Mouse (Mus musculus) lung, adult 2 months (tissue): ENCODE measurements around the gene P2ry2. TPM values are rescaled to one million over a fixed set of nuclear protein-coding genes. Genes with fewer than 3 reads are reported as not detected.

Source experiments
- DNase-seq: peaks from one replicate; pipeline ENCODE4 v3.0.0; 2022
- H3K4me1 ChIP-seq: fragments of 200-500 bp; 2 replicates; pipeline ENCODE4 v1.6.1; 2011; ENCODE audit warnings: low read length; ENCODE audit not compliant: control insufficient read depth, insufficient read depth
- H3K4me3 ChIP-seq: fragments of 200-500 bp; replicated peaks from 2 replicates; pipeline ENCODE3; 2011; ENCODE audit warnings: low read depth, mild to moderate bottlenecking, control low read depth, low read length; ENCODE audit errors: extremely low read depth
- CTCF ChIP-seq: fragments of 200-500 bp; IDR thresholded peaks from 2 replicates; pipeline ENCODE4 v1.5.1; 2011; ENCODE audit warnings: mild to moderate bottlenecking, low read length, control low read depth; ENCODE audit not compliant: insufficient read depth
- POLR2A ChIP-seq: fragments of 200-500 bp; IDR thresholded peaks from 2 replicates; pipeline ENCODE4 v1.6.1; 2011; ENCODE audit warnings: low read depth, mild to moderate bottlenecking, control low read depth, low read length, borderline replicate concordance; ENCODE audit errors: extremely low read depth
- WGBS: fragments of 180-500 bp; shearing (Covaris S2); methylation state at CpG from one replicate; pipeline ENCODE4 v1.1.7; 2018; 5-methylcytosine and 5-hydroxymethylcytosine counted together
- polyA plus RNA-seq: library from polyadenylated mRNA; depleted of rRNA; stranded (reverse); fragments of >200 nt; gene quantifications from 2 replicates; pipeline ENCODE4 v1.2.3, GENCODE M21; 2012; rRNA removed

P2ry2 gene
- 25.0 and 25.2 TPM in 2 replicates for polyA plus RNA-seq

DNA sequence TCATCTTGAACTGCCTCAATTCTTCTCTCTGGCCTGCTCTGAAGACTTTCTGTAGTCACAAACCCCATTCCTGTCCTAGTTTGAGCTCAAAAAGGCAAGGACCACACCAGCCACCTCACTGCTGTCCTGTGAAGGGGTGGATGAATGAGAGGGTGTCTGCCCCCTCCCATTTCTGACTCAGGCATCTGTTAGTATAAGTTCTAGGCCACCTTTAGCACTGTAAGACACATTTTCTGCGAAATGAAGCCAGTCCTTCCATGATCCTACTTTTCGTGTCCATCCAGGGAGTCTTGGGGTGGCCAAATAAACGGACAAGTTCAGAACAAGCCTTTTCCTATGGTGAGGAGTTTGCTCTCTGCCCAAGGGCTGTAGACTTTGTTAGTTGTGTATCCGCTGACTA, at the start of gene P2ry2:
Gene P2ry2 (minus strand): TSS at position 326 of the 400 bp plus-strand sequence.
- no peak for DNase-seq
- TF ChIP-seq CTCF (no peak), POLR2A (no peak)
- peak within 1 kb of the TSS; percentile 72 for H3K4me3 ChIP-seq
- H3K4me1 ChIP-seq, result 0 out of 2 replicates have a peak, but pooled peaks cover 2% of the 10 kb centered on the region
- WGBS, result 84% methylated on average over 4 of the region's 4 CpGs

DNA sequence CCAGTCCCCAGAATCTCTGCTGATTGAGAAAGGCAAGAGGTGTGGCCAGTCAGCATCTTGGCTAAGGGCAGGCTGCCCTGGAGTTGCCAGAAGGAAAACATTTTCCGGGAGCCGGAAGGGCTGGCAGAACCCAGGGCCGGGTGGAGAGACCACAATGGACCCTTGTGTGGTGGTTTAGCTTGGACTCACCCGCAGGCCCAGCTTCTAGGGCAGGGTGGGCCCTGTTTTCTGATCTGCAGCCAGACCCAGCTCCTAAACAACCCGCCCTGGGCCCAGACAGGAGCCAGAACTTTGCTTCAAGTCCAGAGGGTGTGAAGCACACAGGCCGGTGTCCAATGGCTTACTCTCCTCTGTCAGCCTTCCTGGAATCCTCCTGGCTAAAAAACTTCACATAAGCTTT, 49.6 kb upstream of the P2ry2 start:
- Histone ChIP-seq H3K4me1 (no peaks in the 10 kb centered on the region), H3K4me3 (no peak overlapping the region)
- 54% methylated on average over 6 of the region's 6 CpGs for WGBS
- TF ChIP-seq POLR2A (no peak), CTCF (no peak)
- peak; percentile 38 for DNase-seq

DNA sequence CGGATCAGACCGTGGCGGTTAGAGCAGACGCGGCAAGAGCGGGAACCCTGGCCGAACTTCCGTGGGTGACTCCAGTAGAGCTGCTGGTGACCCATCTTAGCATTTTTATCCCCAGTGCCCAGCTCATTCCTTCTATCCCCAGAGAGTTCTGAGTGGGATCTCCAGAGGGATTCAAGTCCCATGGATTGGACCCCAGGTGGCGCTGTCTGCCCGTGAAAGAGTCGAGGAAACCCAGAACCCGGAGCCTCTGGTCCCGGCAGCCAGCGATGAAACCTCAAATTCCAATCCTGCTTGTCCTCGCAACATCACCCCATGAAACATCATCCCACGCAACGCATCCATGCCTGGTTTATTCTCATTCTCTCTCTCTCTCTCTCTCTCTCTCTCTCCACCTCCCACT, 48.7 kb upstream of the P2ry2 start:
- H3K4me3 ChIP-seq, result no peak overlapping the region
- peak; percentile 84 for DNase-seq
- WGBS, result 12% methylated on average over 17 of the region's 17 CpGs
- TF ChIP-seq POLR2A (no peak), CTCF (peak; percentile 82)
- no peaks in the 10 kb centered on the region for H3K4me1 ChIP-seq

DNA sequence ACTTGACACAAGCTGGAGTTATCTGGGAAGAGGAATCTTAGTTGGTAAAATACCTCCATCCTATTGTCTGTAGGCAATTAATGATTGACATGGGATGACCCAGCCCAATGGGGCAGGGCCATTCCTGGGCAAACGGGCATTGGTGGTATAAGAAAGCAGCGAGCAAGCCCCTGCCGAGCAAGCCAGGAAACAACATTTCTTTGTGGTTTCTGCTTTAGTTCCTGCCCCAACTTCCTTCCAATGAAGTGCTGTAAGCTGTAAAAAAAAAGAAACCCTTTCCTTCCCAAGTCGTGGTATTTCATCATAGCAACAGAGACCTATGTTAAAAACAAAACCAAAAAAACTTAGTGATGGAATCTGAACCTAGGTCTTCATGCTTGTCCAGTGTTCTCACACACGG, 47.8 kb upstream of the P2ry2 start:
- TF ChIP-seq CTCF (no peak), POLR2A (no peak)
- H3K4me1 ChIP-seq, result no peaks in the 10 kb centered on the region
- WGBS, result 41% methylated on average over 5 of the region's 5 CpGs
- DNase-seq, result no peak
- H3K4me3 ChIP-seq, result no peak overlapping the region

DNA sequence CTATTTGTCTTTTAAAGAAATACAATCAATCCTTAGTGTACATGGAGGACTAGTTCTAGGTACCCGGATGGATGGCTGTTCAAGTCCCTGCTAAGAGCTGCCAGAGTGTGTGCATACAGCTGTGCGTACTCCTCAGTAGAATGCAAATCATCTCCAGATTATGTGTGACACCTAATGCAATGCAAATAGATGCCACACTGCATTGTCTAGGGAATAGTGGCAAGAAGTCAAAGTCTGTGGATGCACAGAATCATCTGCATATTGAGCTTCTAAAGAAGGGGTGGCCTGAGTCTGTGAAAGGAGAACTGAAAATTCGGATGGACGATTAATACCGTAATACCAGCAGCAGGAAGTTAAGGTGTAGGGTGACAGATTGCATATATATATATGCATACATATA, 46.5 kb upstream of the P2ry2 start:
- H3K4me3 ChIP-seq, result no peak overlapping the region
- TF ChIP-seq POLR2A (no peak), CTCF (no peak)
- H3K4me1 ChIP-seq, result no peaks in the 10 kb centered on the region
- DNase-seq, result no peak
- 83% methylated on average over 5 of the region's 5 CpGs for WGBS

DNA sequence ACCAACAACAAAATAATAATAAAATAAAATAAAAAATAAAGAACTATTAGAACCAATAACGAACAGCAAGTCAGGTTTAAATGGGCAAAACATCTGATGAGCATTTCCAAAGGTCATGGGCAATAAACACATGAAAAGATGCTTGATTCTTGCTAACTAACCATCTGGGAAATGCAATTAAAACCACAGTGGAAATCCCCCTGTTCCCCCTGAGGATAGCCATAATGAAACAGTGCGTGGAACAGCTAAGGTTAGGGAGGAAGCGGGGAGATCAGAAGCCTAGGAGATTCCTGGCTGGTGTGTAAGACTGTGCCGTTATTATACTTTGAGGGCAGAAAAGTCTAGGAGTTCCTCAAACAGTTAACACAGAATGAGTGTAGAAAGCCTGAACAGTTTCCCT, 44.6 kb upstream of the P2ry2 start:
- WGBS, result 71% methylated on average over 4 of the region's 4 CpGs
- no peaks in the 10 kb centered on the region for H3K4me1 ChIP-seq
- H3K4me3 ChIP-seq, result no peak overlapping the region
- DNase-seq, result no peak
- TF ChIP-seq CTCF (no peak), POLR2A (no peak)

DNA sequence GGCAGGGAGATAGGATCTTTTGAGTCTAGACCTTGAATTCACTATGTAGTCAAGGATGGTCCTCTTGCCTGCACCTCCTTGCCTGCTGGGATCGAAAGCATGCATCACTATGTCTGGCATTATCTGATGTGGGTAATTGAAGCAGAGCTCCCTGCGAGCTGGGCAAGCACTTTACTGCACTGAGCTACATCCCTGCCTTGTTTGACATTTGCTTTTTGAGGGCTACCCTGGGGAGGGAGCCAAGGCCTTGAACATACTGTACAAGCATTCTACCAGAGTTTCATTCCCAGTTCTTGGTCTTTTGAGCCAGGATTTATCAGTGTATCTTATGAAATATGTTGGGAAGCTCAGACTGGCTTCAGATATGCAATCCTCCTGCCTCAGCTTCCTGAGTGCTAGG, 40.5 kb upstream of the P2ry2 start:
- TF ChIP-seq CTCF, result no peak
- H3K4me3 ChIP-seq, result no peak overlapping the region
- no peak for DNase-seq
- peaks cover 4% of the 10 kb centered on the region for H3K4me1 ChIP-seq
- WGBS, result 67% methylated on average over 2 of the region's 2 CpGs

DNA sequence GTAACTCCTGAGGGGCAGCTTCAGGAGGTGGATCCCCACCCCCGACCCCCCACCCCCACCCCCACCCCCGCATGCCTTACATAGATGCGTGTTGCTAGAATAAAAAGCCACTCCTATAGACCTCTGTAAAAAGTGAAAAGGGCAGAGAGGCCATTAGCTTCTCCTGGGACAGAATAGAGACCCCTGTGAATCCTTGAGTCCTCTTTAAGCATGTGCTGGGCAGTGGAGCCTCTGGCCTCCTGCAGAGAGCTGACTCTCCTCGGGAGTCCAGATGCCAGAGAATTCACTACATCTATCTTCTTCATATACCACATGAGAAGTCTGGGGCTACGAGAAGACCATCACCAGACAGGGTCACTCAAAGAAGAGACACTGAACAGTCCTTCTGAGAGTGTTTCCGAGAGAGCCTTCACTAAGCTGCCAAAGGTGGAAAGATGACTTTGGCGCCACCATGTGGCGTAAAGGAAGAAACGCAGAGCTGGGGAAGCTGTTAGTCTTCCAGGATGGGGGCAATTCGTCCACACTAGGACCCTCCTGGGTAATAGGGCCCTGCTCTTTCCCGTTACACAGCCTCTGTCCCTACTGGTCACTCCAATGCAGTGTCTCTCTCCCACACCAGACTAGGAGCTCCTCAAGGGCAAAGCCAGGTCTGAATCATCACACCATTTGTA, 39.0 kb upstream of the P2ry2 start:
- Histone ChIP-seq H3K4me1 (peaks cover 4% of the 10 kb centered on the region), H3K4me3 (no peak overlapping the region)
- TF ChIP-seq CTCF (peak; percentile 83), POLR2A (no peak)
- DNase-seq, result peak; percentile 56
- WGBS, result 14% methylated on average over 11 of the region's 11 CpGs

DNA sequence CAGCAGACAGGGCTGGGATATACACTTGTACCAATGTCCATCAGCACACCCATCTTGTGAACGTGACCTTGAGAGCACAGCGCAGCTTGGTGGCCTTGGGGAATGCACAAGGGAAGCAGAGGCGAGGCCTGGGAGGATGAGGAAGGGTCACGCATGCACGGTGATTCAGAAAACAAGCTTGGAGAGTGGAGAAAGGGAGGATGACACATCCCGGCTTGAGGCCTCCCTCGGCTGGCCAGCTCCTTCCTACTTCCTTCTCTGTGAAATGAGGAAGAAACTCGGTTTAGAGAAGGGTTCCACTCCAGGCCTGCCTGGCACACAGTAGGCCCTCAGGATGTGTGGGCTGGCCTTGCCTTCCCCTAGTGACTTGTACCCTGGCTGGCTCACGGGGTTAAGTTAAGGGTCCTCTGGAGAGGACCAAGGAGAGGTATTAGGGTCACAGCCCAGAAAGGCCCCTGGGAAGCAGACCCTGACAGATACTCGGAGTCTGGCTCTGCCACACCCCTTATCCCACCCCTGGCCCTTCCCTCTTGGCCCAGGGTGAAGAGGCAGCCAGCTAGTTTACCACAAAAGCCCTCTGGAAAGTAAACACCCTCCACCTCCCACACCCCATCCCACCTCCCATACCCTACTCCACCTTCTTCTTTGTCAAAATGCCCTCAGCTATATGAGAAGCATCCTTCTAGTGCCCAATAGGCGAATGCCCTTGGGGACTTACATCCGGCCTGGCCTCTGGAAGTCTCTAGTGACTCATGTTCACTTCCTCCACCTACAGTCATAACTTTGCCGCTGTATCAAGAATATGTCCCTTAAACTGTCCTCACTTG, 38.3 kb upstream of the P2ry2 start:
- WGBS, result 54% methylated on average over 13 of the region's 13 CpGs
- DNase-seq, result no peak
- TF ChIP-seq CTCF (no peak), POLR2A (no peak)
- Histone ChIP-seq H3K4me3 (no peak overlapping the region), H3K4me1 (peaks cover 4% of the 10 kb centered on the region)

DNA sequence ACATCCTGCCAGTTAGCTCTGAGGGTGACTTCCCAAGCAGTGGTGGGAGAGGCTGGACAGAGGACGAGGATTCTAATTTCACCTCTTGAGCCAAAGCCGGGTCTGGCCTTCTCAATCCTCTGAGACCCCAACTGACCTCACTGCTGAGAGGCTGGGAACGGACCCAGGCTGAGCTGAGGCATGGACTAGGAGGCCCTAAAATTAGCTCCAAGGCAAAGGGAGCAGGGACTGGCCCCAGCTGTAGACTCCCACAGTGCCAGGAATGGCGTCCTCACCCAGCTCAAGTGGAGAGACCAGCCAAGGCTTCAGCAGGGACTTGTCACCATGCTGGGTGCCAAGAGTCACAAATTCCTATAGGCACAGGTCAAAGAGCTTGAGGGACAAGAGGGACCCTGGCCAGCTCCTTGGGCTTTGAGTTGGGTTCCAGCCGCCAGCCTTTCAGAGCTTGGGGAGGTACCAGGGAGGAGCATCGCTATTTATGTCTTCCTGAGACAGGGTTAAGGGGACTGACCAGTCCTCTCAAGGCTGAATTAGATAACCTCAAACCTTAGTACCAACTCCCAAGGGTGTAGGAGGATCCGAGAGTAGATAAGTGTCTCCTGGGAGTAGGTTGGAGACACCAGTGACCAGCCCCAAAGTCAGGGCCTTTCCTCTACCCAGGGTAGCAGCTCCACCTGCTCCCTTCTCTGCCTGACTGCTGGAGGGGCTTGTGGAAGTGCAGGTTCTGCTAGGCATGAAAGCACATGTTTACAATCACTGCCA, 36.8 kb upstream of the P2ry2 start:
- no peak for DNase-seq
- Histone ChIP-seq H3K4me3 (no peak overlapping the region), H3K4me1 (peaks cover 4% of the 10 kb centered on the region)
- 67% methylated on average over 7 of the region's 7 CpGs for WGBS
- TF ChIP-seq CTCF (no peak), POLR2A (no peak)
